Mouse (Mus musculus) embryonic fibroblast, embryonic 13.5 days (primary cell): ENCODE measurements around the gene Phf23.

Experiments
- CTCF ChIP-seq: IDR thresholded peaks from 2 replicates; pipeline ENCODE4 v1.5.1; 2011; ENCODE audit warnings: mild to moderate bottlenecking, control low read depth, low read length, moderate library complexity, borderline replicate concordance; ENCODE audit not compliant: insufficient read depth
- POLR2A ChIP-seq: IDR thresholded peaks from 2 replicates; pipeline ENCODE4 v1.6.1; 2011; ENCODE audit warnings: low read depth, mild to moderate bottlenecking, control low read depth, low read length, moderate library complexity

DNA sequence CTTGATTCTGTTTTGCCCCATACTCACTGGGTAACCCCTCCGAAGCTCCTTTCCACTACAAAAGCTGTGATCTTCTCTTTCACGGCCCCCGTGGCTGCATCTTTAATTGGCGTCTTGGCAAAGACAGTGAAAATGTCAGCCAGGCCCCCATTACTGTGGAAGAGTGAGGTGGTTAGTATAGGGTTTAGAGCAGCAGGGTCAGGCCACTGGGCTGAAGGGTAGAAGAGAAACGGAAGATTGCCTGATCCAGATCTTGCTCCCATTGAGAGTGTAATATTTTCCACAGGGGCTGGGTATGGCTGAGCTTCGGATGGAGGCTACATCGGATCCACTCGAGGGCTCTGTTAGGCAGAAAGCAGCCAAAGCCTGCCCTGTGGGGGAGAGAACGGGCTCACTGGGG, 17.4 kb downstream of the Phf23 start:
- no peak for TF ChIP-seq POLR2A
- no peak for TF ChIP-seq CTCF
